Mouse (Mus musculus): ENCODE results near the gene Tmem94.

Tmem94 gene

GRCm38 (mm10) chr11:115830550-115831325 lies 65.5 kb downstream of the Tmem94 start:
- in situ Hi-C loops (cut with MboI, MseI) = no loop called here

GRCm38 (mm10) chr11:115831518-115831917 lies 66.3 kb downstream of the Tmem94 start:
- in situ Hi-C loops (cut with MboI, MseI) = no loop called here

GRCm38 (mm10) chr11:115832064-115832463 lies 66.8 kb downstream of the Tmem94 start:
- in situ Hi-C loops (cut with MboI, MseI) = no loop called here

GRCm38 (mm10) chr11:115832523-115832922 lies 67.3 kb downstream of the Tmem94 start:
- in situ Hi-C loops (cut with MboI, MseI) = no loop called here

GRCm38 (mm10) chr11:115833021-115833513 lies 67.8 kb downstream of the Tmem94 start:
- in situ Hi-C loops (cut with MboI, MseI) = no loop called here

- in situ Hi-C loops (cut with MboI, MseI) = no loop called here
Observed at GRCm38 (mm10) chr11:115834033-115834432, 68.8 kb downstream of the Tmem94 start.

- in situ Hi-C loops (cut with MboI, MseI) = no loop called here
Observed at GRCm38 (mm10) chr11:115836656-115837395, 71.6 kb downstream of the Tmem94 start.

GRCm38 (mm10) chr11:115837606-115838345 lies 72.5 kb downstream of the Tmem94 start:
- in situ Hi-C loops (cut with MboI, MseI) = no loop called here

- in situ Hi-C loops (cut with MboI, MseI) = no loop called here
Observed at GRCm38 (mm10) chr11:115838895-115839311, 73.7 kb downstream of the Tmem94 start.

- in situ Hi-C loops (cut with MboI, MseI) = no loop called here
Observed at GRCm38 (mm10) chr11:115839732-115840131, 74.5 kb downstream of the Tmem94 start.

- in situ Hi-C loops (cut with MboI, MseI) = no loop called here
Observed at GRCm38 (mm10) chr11:115841044-115841443, 75.8 kb downstream of the Tmem94 start.

GRCm38 (mm10) chr11:115841961-115842550 lies 76.8 kb downstream of the Tmem94 start:
- in situ Hi-C loops (cut with MboI, MseI) = no loop called here

GRCm38 (mm10) chr11:115843141-115843890 lies 78.1 kb downstream of the Tmem94 start:
- in situ Hi-C loops (cut with MboI, MseI) = no loop called here

GRCm38 (mm10) chr11:115843891-115844239 lies 78.6 kb downstream of the Tmem94 start:
- in situ Hi-C loops (cut with MboI, MseI) = no loop called here

GRCm38 (mm10) chr11:115844240-115844639 lies 79.0 kb downstream of the Tmem94 start:
- in situ Hi-C loops (cut with MboI, MseI) = no loop called here

- in situ Hi-C loops (cut with MboI, MseI) = no loop called here
Observed at GRCm38 (mm10) chr11:115845819-115846218, 80.6 kb downstream of the Tmem94 start.
